Mouse (Mus musculus): ENCODE data around the gene Slpi. TPM values are rescaled to one million over a fixed set of nuclear protein-coding genes. Genes with fewer than 3 reads are reported as not detected.

Slpi gene
- polyA plus RNA-seq, 1 experiment from 2014 or later: 35.5 TPM

- peaks cover 3% of the 10 kb centered on the region; the same call in 1 of the 2 replicates for H3K27me3 ChIP-seq (ENCODE audit: control insufficient read depth, insufficient read depth, low read length)
- H3K36me3 ChIP-seq (ENCODE audit: control insufficient read depth, insufficient read depth, low read length): no peaks in the 10 kb centered on the region
- H3K9me3 ChIP-seq (replicated peaks; ENCODE audit: control insufficient read depth, low read length): no peaks in the 10 kb centered on the region
- H3K9ac ChIP-seq (ENCODE audit: low read length): 0 out of 2 replicates have a peak overlapping the region, but pooled peaks have one; percentile 49
- H3K4me2 ChIP-seq (ENCODE audit: low read depth, low read length): peak overlapping the region; percentile 39
- WGBS: 25% methylated on average over 28 of the region's 28 CpGs
- no peak overlapping the region for H3K27ac ChIP-seq (ENCODE audit: low read length)
- H3K4me1 ChIP-seq (ENCODE audit: control insufficient read depth, insufficient read depth, low read length): peaks cover 3% of the 10 kb centered on the region; the same call in 1 of the 2 replicates
- H3K4me3 ChIP-seq (replicated peaks; ENCODE audit: low read length): no peak overlapping the region
- ATAC-seq (ENCODE audit: insufficient read depth, low FRiP score): no peak
Observed at GRCm38 (mm10) chr2:164414167-164414566, 25.3 kb upstream of the Slpi start.

- 0 out of 2 replicates have a peak overlapping the region, but pooled peaks have one; percentile 13 for H3K4me2 ChIP-seq (ENCODE audit: low read depth, low read length)
- ATAC-seq (ENCODE audit: insufficient read depth, low FRiP score): peak; percentile 41; the same call in 1 of the 2 replicates
Observed at GRCm38 (mm10) chr2:164407708-164408107, 18.8 kb upstream of the Slpi start.

DNA sequence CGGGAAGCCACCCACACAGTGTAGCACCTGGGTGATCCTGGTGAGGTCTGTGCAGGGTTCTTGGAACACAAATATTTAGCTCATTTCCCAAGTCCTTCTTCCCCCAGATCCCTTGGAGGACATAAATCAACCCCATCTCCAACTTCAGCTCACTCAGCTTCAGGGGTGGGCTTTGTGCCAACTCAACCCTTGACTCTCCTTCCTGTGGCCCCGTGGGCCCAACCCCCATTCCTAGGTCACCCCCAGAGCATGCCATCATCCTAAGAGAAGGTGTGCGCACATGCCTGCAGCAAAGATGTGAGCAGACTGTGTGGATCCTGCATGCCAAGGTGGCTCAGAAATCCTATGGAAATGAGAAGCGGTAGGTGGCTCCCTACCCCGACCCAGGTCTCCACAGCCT lies 16.6 kb upstream of the Slpi start:
- Histone ChIP-seq H3K27ac (ENCODE audit: low read length) (no peak overlapping the region), H3K9ac (ENCODE audit: low read length) (no peak overlapping the region), H3K4me2 (ENCODE audit: low read depth, low read length) (no peak overlapping the region), H3K4me1 (ENCODE audit: control insufficient read depth, insufficient read depth, low read length) (peaks cover 9% of the 10 kb centered on the region; the same call in 1 of the 2 replicates), H3K9me3 (replicated peaks; ENCODE audit: control insufficient read depth, low read length) (no peaks in the 10 kb centered on the region), H3K4me3 (replicated peaks; ENCODE audit: low read length) (no peak overlapping the region), H3K27me3 (ENCODE audit: control insufficient read depth, insufficient read depth, low read length) (peaks cover 64% of the 10 kb centered on the region), H3K36me3 (ENCODE audit: control insufficient read depth, insufficient read depth, low read length) (no peaks in the 10 kb centered on the region)
- 31% methylated on average over 5 of the region's 5 CpGs for WGBS
- ATAC-seq (ENCODE audit: insufficient read depth, low FRiP score): no peak

More at GRCm38 (mm10) chr2:164407708-164408107, 18.8 kb upstream of the Slpi start:
- under 1% methylated on average over 22 of the region's 22 CpGs for WGBS
- Histone ChIP-seq H3K27me3 (ENCODE audit: control insufficient read depth, insufficient read depth, low read length) (peaks cover 45% of the 10 kb centered on the region), H3K4me3 (replicated peaks; ENCODE audit: low read length) (no peak overlapping the region; the same call in 1 of the 2 replicates), H3K4me1 (ENCODE audit: control insufficient read depth, insufficient read depth, low read length) (peaks cover 9% of the 10 kb centered on the region; the same call in 1 of the 2 replicates), H3K27ac (ENCODE audit: low read length) (no peak overlapping the region), H3K9me3 (replicated peaks; ENCODE audit: control insufficient read depth, low read length) (no peaks in the 10 kb centered on the region), H3K36me3 (ENCODE audit: control insufficient read depth, insufficient read depth, low read length) (no peaks in the 10 kb centered on the region), H3K9ac (ENCODE audit: low read length) (no peak overlapping the region; the same call in 1 of the 2 replicates)

- WGBS: 10% methylated on average over 9 of the region's 9 CpGs
- Histone ChIP-seq H3K36me3 (ENCODE audit: control insufficient read depth, insufficient read depth, low read length) (no peaks in the 10 kb centered on the region), H3K27me3 (ENCODE audit: control insufficient read depth, insufficient read depth, low read length) (peaks cover 69% of the 10 kb centered on the region), H3K27ac (ENCODE audit: low read length) (no peak within 1 kb of the TSS), H3K9ac (ENCODE audit: low read length) (peak within 1 kb of the TSS; percentile 49), H3K9me3 (replicated peaks; ENCODE audit: control insufficient read depth, low read length) (no peaks in the 10 kb centered on the region), H3K4me1 (ENCODE audit: control insufficient read depth, insufficient read depth, low read length) (peaks cover 9% of the 10 kb centered on the region; the same call in 1 of the 2 replicates), H3K4me2 (ENCODE audit: low read depth, low read length) (peak within 1 kb of the TSS; percentile 73), H3K4me3 (replicated peaks; ENCODE audit: low read length) (peak within 1 kb of the TSS; percentile 43)
- ATAC-seq (ENCODE audit: insufficient read depth, low FRiP score): no peak
Observed at GRCm38 (mm10) chr2:164405060-164405459, 16.2 kb upstream of the Slpi start, which contains the start of gene Matn4. Gene Matn4, minus strand, starts transcription at chr2:164405160.

DNA sequence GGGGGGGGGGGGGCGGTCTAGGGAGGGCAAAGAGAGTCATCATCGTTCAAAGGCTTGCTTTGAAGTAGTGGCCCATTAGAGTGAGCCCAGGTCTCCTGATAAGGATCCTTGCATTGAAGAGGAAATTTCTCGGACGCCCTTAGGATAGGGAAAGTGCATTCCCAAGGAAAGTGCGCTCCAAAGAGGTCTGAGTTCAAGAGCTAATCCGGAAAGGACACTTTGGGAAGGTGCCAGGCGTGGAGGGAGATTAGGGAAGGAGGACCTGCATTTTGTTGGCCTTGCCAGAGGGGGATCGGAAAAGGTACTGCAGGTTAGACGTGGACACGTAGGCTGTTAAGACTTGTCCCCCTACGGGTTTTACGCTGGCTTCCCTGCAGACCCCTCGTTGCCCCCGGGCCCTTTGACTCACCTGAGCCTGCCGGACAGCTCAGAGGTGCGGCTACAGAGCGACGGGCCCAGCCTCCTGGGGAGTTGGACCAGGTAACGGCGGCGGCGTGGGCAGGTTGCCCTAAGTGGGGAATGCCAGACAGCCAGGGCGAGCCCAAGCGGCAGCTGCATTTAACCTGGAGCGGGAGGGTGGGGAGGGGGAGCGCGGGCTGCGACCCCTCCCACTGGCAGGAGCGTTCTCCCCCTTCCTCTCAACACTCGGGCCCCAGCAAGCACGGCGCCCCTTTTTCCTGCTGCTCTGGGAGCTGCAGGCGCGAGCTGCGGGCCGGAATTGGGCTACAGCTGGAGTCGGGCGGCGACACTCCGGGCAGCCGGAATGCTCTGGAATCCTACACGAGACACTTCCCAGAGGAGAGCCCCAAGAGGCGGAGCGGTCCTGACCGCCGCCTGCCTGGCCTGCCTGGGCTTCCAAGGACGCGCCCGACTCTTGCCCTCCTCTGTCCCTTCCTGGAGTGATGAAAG lies 15.4 kb upstream of the Slpi start:
- ATAC-seq (ENCODE audit: insufficient read depth, low FRiP score): no peak
- Histone ChIP-seq H3K4me3 (replicated peaks; ENCODE audit: low read length) (peak overlapping the region; percentile 43), H3K4me2 (ENCODE audit: low read depth, low read length) (peak overlapping the region; percentile 73), H3K27me3 (ENCODE audit: control insufficient read depth, insufficient read depth, low read length) (peaks cover 72% of the 10 kb centered on the region), H3K9ac (ENCODE audit: low read length) (peak overlapping the region; percentile 49), H3K27ac (ENCODE audit: low read length) (no peak overlapping the region), H3K36me3 (ENCODE audit: control insufficient read depth, insufficient read depth, low read length) (no peaks in the 10 kb centered on the region), H3K9me3 (replicated peaks; ENCODE audit: control insufficient read depth, low read length) (no peaks in the 10 kb centered on the region), H3K4me1 (ENCODE audit: control insufficient read depth, insufficient read depth, low read length) (peaks cover 9% of the 10 kb centered on the region; the same call in 1 of the 2 replicates)
- WGBS: 2% methylated on average over 48 of the region's 49 CpGs

GRCm38 (mm10) chr2:164403396-164404081 lies 14.6 kb upstream of the Slpi start:
- H3K9me3 ChIP-seq (replicated peaks; ENCODE audit: control insufficient read depth, low read length): no peaks in the 10 kb centered on the region
- H3K9ac ChIP-seq (ENCODE audit: low read length): peak overlapping the region; percentile 49; the same call in 1 of the 2 replicates
- WGBS: 21% methylated on average over 14 of the region's 14 CpGs
- peak overlapping the region; percentile 30; the same call in 1 of the 2 replicates for H3K27ac ChIP-seq (ENCODE audit: low read length)
- 0 out of 2 replicates have a peak, but pooled peaks have one; percentile 8 for ATAC-seq (ENCODE audit: insufficient read depth, low FRiP score)
- H3K4me3 ChIP-seq (replicated peaks; ENCODE audit: low read length): peak overlapping the region; percentile 43
- no peaks in the 10 kb centered on the region for H3K36me3 ChIP-seq (ENCODE audit: control insufficient read depth, insufficient read depth, low read length)
- 0 out of 2 replicates have a peak overlapping the region, but pooled peaks have one; percentile 73 for H3K4me2 ChIP-seq (ENCODE audit: low read depth, low read length)
- peaks cover 9% of the 10 kb centered on the region; the same call in 1 of the 2 replicates for H3K4me1 ChIP-seq (ENCODE audit: control insufficient read depth, insufficient read depth, low read length)
- H3K27me3 ChIP-seq (ENCODE audit: control insufficient read depth, insufficient read depth, low read length): peaks cover 67% of the 10 kb centered on the region

DNA sequence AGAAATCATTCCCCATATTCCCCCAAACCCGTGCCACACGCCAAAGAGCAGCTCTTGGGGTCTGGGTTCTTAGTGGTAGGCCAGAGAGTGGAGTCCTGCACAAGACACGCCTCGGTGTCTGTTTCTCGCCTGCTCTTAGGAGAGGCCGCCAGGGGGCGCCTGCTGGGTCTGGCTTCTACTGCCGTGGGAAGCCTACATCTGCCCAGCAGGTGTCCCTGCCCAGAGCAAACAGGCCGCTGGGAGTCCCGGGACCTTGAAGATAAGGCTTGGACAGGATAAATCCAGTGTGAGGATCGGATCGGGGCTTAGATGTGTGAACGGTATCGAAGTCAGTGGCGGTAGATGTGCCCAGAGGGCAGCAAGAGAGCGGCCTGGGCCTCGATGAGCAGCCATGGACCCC lies 14.0 kb upstream of the Slpi start, which contains the start of gene Rbpjl:
Rbpjl (plus strand) TSS at position 236 of the 400 bp plus-strand sequence.
- peak within 1 kb of the TSS; percentile 49; the same call in 1 of the 2 replicates for H3K9ac ChIP-seq (ENCODE audit: low read length)
- peak within 1 kb of the TSS; percentile 73 for H3K4me2 ChIP-seq (ENCODE audit: low read depth, low read length)
- peaks cover 7% of the 10 kb centered on the region; the same call in 1 of the 2 replicates for H3K4me1 ChIP-seq (ENCODE audit: control insufficient read depth, insufficient read depth, low read length)
- 5% methylated on average over 17 of the region's 17 CpGs for WGBS
- peak within 1 kb of the TSS; percentile 43 for H3K4me3 ChIP-seq (replicated peaks; ENCODE audit: low read length)
- H3K36me3 ChIP-seq (ENCODE audit: control insufficient read depth, insufficient read depth, low read length): no peaks in the 10 kb centered on the region
- H3K27ac ChIP-seq (ENCODE audit: low read length): peak within 1 kb of the TSS; percentile 30; the same call in 1 of the 2 replicates
- no peaks in the 10 kb centered on the region; the same call in 1 of the 2 replicates for H3K9me3 ChIP-seq (replicated peaks; ENCODE audit: control insufficient read depth, low read length)
- H3K27me3 ChIP-seq (ENCODE audit: control insufficient read depth, insufficient read depth, low read length): peaks cover 62% of the 10 kb centered on the region
- peak; percentile 49; the same call in 1 of the 2 replicates for ATAC-seq (ENCODE audit: insufficient read depth, low FRiP score)

GRCm38 (mm10) chr2:164396911-164397310 lies 8.0 kb upstream of the Slpi start:
- peaks cover 26% of the 10 kb centered on the region for H3K27me3 ChIP-seq (ENCODE audit: control insufficient read depth, insufficient read depth, low read length)
- no peak overlapping the region for H3K4me3 ChIP-seq (replicated peaks; ENCODE audit: low read length)
- no peaks in the 10 kb centered on the region for H3K4me1 ChIP-seq (ENCODE audit: control insufficient read depth, insufficient read depth, low read length)
- H3K27ac ChIP-seq (ENCODE audit: low read length): no peak overlapping the region
- H3K36me3 ChIP-seq (ENCODE audit: control insufficient read depth, insufficient read depth, low read length): no peaks in the 10 kb centered on the region
- 65% methylated on average over 12 of the region's 12 CpGs for WGBS
- H3K9me3 ChIP-seq (replicated peaks; ENCODE audit: control insufficient read depth, low read length): no peaks in the 10 kb centered on the region; the same call in none of the 2 replicates
- no peak overlapping the region for H3K9ac ChIP-seq (ENCODE audit: low read length)
- no peak overlapping the region for H3K4me2 ChIP-seq (ENCODE audit: low read depth, low read length)
- ATAC-seq (ENCODE audit: insufficient read depth, low FRiP score): no peak
